Mouse (Mus musculus) effector memory CD4-positive, alpha-beta T cell, adult 7 months (primary cell): ENCODE data around the gene 7420426K07Rik. TPM values are rescaled to one million over a fixed set of nuclear protein-coding genes. Genes with fewer than 3 reads are reported as not detected.

Source experiments
- polyA plus RNA-seq: library from polyadenylated mRNA; unstranded; fragments of 100-300 nt; shearing (Covaris generic); gene quantifications from one replicate; pipeline ENCODE4 v1.2.1, GENCODE M21; 2017

7420426K07Rik gene
- polyA plus RNA-seq, result not detected

DNA sequence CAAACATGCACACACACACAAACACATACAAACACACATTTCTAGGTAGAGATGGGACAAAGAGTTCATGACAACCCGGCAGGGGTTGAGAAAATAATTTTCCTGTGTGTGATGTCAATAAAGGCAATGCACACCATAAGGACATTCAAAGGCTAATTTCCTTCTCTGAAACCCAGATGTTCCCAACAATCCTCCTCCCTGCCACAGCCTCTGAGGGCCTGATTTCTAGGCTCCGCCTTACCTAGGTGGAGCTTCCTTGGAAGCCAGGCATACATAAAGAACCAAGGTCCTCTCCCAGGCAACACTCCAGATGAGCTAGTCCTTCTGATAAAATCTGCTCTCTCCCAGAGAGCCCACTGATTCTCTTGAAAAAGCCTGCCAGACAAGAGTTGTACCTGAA lies at the start of gene 7420426K07Rik:
TSS of gene 7420426K07Rik (plus strand) at position 301 of the 400 bp plus-strand sequence.

GRCm38 (mm10) chr9:98856210-98856609 lies 46.7 kb upstream of the 7420426K07Rik start, which contains the start of gene Prr23a2:
Prr23a2 (plus strand) TSS chr9:98856494.

DNA sequence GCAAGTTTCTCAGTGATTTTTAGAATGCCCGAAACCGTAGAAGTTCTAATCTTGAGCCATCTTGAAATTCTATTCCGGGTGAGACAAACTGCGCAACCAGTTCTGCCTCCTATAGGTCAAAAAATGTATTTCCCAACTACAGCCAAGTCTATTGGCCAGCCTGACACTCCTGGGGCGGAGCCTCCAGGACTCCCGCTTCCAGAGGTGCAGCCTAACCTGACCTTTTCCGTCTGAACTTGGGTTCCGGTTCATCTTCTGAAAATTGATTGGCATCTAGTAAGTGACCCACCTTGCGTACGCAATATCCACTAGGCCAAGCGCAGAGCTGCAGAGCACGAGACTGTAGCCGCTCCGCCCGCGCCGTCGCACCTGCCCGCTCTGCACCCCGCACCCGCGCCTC lies 38.3 kb upstream of the 7420426K07Rik start, which contains the start of gene Prr23a3:
TSS of gene Prr23a3 (plus strand) at position 197 of the 400 bp plus-strand sequence.

Other genes starting within 250 kb of the 7420426K07Rik start
- not detected for gene Prr23a1, start 60.6 kb upstream of the 7420426K07Rik start, polyA plus RNA-seq
- not detected for gene Prr23a2, start 46.6 kb upstream of the 7420426K07Rik start, polyA plus RNA-seq
- not detected for gene Prr23a3, start 38.4 kb upstream of the 7420426K07Rik start, polyA plus RNA-seq
- gene Foxl2, start 52.2 kb downstream of the 7420426K07Rik start, polyA plus RNA-seq, result 0.11 TPM
- gene Faim, start 83.3 kb downstream of the 7420426K07Rik start, polyA plus RNA-seq, result 40.7 TPM
- gene Gm1123, start 132.6 kb downstream of the 7420426K07Rik start, polyA plus RNA-seq, result not detected
- gene Pik3cb, start 237.5 kb downstream of the 7420426K07Rik start, polyA plus RNA-seq, result 9.9 TPM